ENCODE assay signal across 12 mouse cellular contexts in the genomic region with DNA sequence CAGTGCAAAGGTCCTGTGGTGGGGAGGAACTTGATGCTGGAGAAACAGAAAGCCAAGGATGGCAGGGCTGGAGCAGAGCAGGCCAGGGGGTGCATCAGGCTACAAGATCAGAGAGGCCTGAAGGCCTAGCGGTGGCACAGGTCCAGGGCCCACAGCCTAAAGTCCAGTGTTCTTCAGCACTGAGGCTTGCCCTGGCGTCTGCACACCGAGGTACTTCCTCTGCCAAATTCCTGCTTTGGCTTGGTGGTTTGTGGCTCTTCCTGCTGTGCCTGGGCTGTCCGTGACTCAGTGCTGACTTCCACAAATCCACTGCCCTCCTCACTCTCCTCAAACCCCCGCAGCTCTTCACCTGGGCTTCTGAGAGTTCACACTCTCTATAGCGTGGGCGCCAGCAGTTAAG. TPM values are rescaled to one million over a fixed set of nuclear protein-coding genes. Genes with fewer than 3 reads are reported as not detected.
A peak's percentile ranks its signal among the peaks of the same experiment; 100 is the strongest.
DNase-seq lines count a peak whose midpoint lies in the region; ATAC-seq and TF ChIP-seq lines count a peak whose summit lies in the region.
"Had no signal": no experiment of that assay in that cellular context is flagged by ENCODE, and none has a peak within 500 bp of the region (broad histone marks: within the 10 kb centered on the region; RNA-seq: fewer than 3 reads in every experiment).

No protein-coding gene starts in this region.

- TF ChIP-seq POLR2A in kidney, adult 2 months (IDR thresholded peaks at IDR 0.05; ENCODE audit: low read depth, low read length) = no peak

- no peak for TF ChIP-seq CTCF in kidney, adult 2 months (conservative IDR thresholded peaks at IDR 0.05; ENCODE audit: insufficient read depth, insufficient read length, low read depth, low read length)

- 64% methylated on average over 7 of the region's 7 CpGs for WGBS in kidney, adult 2 months
- 68% methylated on average over 7 of the region's 7 CpGs for WGBS in heart, embryonic 10.5 days

- no peak overlapping the region for H3K27ac ChIP-seq in kidney, adult 2 months (ENCODE audit: insufficient read depth, low read depth, low read length)
- no peak overlapping the region for H3K27ac ChIP-seq in heart, embryonic 10.5 days
- H3K27ac ChIP-seq: hindbrain, embryonic 10.5 days had no signal

- no peak overlapping the region for H3K4me3 ChIP-seq in kidney, adult 2 months (ENCODE audit: insufficient read depth, low read depth, low read length)
- no peak overlapping the region for H3K4me3 ChIP-seq in heart, embryonic 10.5 days
- H3K4me3 ChIP-seq: erythroblast, embryonic 14.5 days; hindbrain, embryonic 10.5 days had no signal

- no peaks in the 10 kb centered on the region for H3K9me3 ChIP-seq in heart, embryonic 10.5 days
- H3K9me3 ChIP-seq: hindbrain, embryonic 10.5 days had no signal

- no peaks in the 10 kb centered on the region for H3K27me3 ChIP-seq in kidney, adult 2 months (replicated peaks; ENCODE audit: control insufficient read depth, insufficient read depth, low read length)
- H3K27me3 ChIP-seq in heart, embryonic 10.5 days (ENCODE audit: insufficient read depth, poor library complexity, severe bottlenecking) = no peaks in the 10 kb centered on the region; the same call in 1 of the 2 replicates

- peak; percentile 70 for DNase-seq in kidney, adult 2 months
- no peak for DNase-seq in kidney, postnatal 4 days
- DNase-seq in 416B (ENCODE audit: low read depth) (peak; percentile 84), NIH3T3 (ENCODE audit: low read depth) (peak; percentile 56)
- DNase-seq in layer of hippocampus, adult 18-20 months (ENCODE audit: low spot score in 2 of 2) = no peak
- DNase-seq in heart, embryonic 10.5 days (ENCODE audit: low spot score) = no peak
- DNase-seq: adrenal gland, postnatal 14 days had no signal

- no peaks in the 10 kb centered on the region for H3K4me1 ChIP-seq in kidney, adult 2 months (ENCODE audit: control insufficient read depth, insufficient read depth, low read length)
- H3K4me1 ChIP-seq in heart, embryonic 10.5 days = peaks cover 14% of the 10 kb centered on the region; the same call in 1 of the 2 replicates

- no peaks in the 10 kb centered on the region for H3K36me3 ChIP-seq in kidney, adult 2 months (ENCODE audit: control insufficient read depth, insufficient read depth, low read length)
- no peaks in the 10 kb centered on the region for H3K36me3 ChIP-seq in heart, embryonic 10.5 days
- H3K36me3 ChIP-seq: hindbrain, embryonic 10.5 days had no signal

- peak; percentile 50 to 64 for ATAC-seq in hematopoietic stem cell, adult 5-6 weeks (replicated peaks in 1 of 2; ENCODE audit: insufficient read depth in 1 of 2, low FRiP score in 2 of 2, low TSS enrichment in 1 of 2, low read depth in 1 of 2, poor library complexity in 2 of 2, severe bottlenecking in 2 of 2)
- ATAC-seq in activated CD4-positive, CD25-positive, alpha-beta regulatory T cell, adult 4 months = no peak
- ATAC-seq: intestine, postnatal 0 days had no signal

RNA-seq across cellular contexts. Expression of gene Prex1, which starts 30.8 kb away (rescaled TPM):
- polyA plus RNA-seq in kidney, adult 2 months (2012; rRNA removed) = 12.2 and 14.5 TPM in 2 replicates
- 25.1 and 30.0 TPM in 2 replicates for total RNA-seq in hematopoietic stem cell, adult 5-6 weeks (2017)
- total RNA-seq in layer of hippocampus, adult 18-20 months (2021) = 10 to 100 TPM; 67.8 to 68.8 TPM
- polyA plus RNA-seq in activated CD4-positive, CD25-positive, alpha-beta regulatory T cell, adult 4 months (2017; shearing (Covaris generic)) = 10 to 100 TPM; 34.5 to 45.2 TPM
- polyA plus RNA-seq in heart, embryonic 10.5 days (2016; fragmentation: Nextera tagmentation; extraction: Ambion mirVana) = 10.9 and 13.2 TPM in 2 replicates

RNA-seq across cellular contexts. Expression of gene Trp53rkb, which starts 47.9 kb away (rescaled TPM):
- polyA plus RNA-seq in kidney, adult 2 months (2012; rRNA removed) = 3.7 and 4.0 TPM in 2 replicates
- total RNA-seq in hematopoietic stem cell, adult 5-6 weeks (2017) = 1.6 and 4.3 TPM in 2 replicates
- 1 to 10 TPM; 4.5 to 5.2 TPM for total RNA-seq in layer of hippocampus, adult 18-20 months (2021)
- 1 to 10 TPM in 1 of 2 experiments, under 1 TPM in 1; 0.41 to 1.0 TPM for polyA plus RNA-seq in activated CD4-positive, CD25-positive, alpha-beta regulatory T cell, adult 4 months (2017; shearing (Covaris generic))
- polyA plus RNA-seq in heart, embryonic 10.5 days (2016; fragmentation: Nextera tagmentation; extraction: Ambion mirVana) = 8.0 and 13.3 TPM in 2 replicates

Comparison
In these comparisons a context has a peak if more than half of its experiments do, and no peak if none do; other contexts are left out.
1. DNase-seq: peak in kidney, adult 2 months (single experiment), 416B (single experiment) and NIH3T3 (single experiment); none in kidney, postnatal 4 days (0 of 2), layer of hippocampus, adult 18-20 months (0 of 2) and heart, embryonic 10.5 days (single experiment).